Mouse (Mus musculus): Measurements from ENCODE around the gene Aco2. TPM values are rescaled to one million over a fixed set of nuclear protein-coding genes. Genes with fewer than 3 reads are reported as not detected.

Gene Aco2
- total RNA-seq, 2 experiments from 2014 or later = 126 to 180 TPM

Other genes starting within 250 kb of the Aco2 start
- 33.8 and 41.7 TPM in 2 replicates for gene L3mbtl2, start 208.4 kb upstream of the Aco2 start, total RNA-seq (2014; fragmentation: Nextera tagmentation)
- gene L3mbtl2, start 208.4 kb upstream of the Aco2 start, total RNA-seq (2017) = 30.5 TPM in 2 replicates
- gene Chadl, start 175.0 kb upstream of the Aco2 start, total RNA-seq (2014; fragmentation: Nextera tagmentation) = not detected in 2 replicates
- 0.43 TPM in 1 of 2 replicates, not detected in the other for gene Chadl, start 175.0 kb upstream of the Aco2 start, total RNA-seq (2017)
- gene Zc3h7b, start 127.3 kb upstream of the Aco2 start, total RNA-seq (2014; fragmentation: Nextera tagmentation) = 20.7 and 31.9 TPM in 2 replicates
- 15.0 and 19.2 TPM in 2 replicates for gene Zc3h7b, start 127.3 kb upstream of the Aco2 start, total RNA-seq (2017)
- 58.9 and 63.9 TPM in 2 replicates for gene Rangap1, start 126.8 kb upstream of the Aco2 start, total RNA-seq (2014; fragmentation: Nextera tagmentation)
- 114 TPM in 2 replicates for gene Rangap1, start 126.8 kb upstream of the Aco2 start, total RNA-seq (2017)
- gene Tef, start 69.9 kb upstream of the Aco2 start, total RNA-seq (2014; fragmentation: Nextera tagmentation) = 6.6 and 9.4 TPM in 2 replicates
- gene Tef, start 69.9 kb upstream of the Aco2 start, total RNA-seq (2017) = 6.9 and 10.1 TPM in 2 replicates
- 35.0 and 39.6 TPM in 2 replicates for gene Tob2, start 13.5 kb upstream of the Aco2 start, total RNA-seq (2014; fragmentation: Nextera tagmentation)
- gene Tob2, start 13.5 kb upstream of the Aco2 start, total RNA-seq (2017) = 14.7 and 19.3 TPM in 2 replicates
- gene Phf5a, start 398 bp upstream of the Aco2 start, total RNA-seq (2014; fragmentation: Nextera tagmentation) = 101 and 107 TPM in 2 replicates
- 79.2 and 148 TPM in 2 replicates for gene Phf5a, start 398 bp upstream of the Aco2 start, total RNA-seq (2017)
- gene Polr3h, start 53.9 kb downstream of the Aco2 start, total RNA-seq (2014; fragmentation: Nextera tagmentation) = 21.8 and 26.5 TPM in 2 replicates
- gene Polr3h, start 53.9 kb downstream of the Aco2 start, total RNA-seq (2017) = 46.6 and 51.2 TPM in 2 replicates
- not detected in 2 replicates for gene Csdc2, start 64.5 kb downstream of the Aco2 start, total RNA-seq (2014; fragmentation: Nextera tagmentation)
- not detected in 2 replicates for gene Csdc2, start 64.5 kb downstream of the Aco2 start, total RNA-seq (2017)
- gene Pmm1, start 88.6 kb downstream of the Aco2 start, total RNA-seq (2014; fragmentation: Nextera tagmentation) = 32.6 and 32.7 TPM in 2 replicates
- 19.5 and 21.2 TPM in 2 replicates for gene Pmm1, start 88.6 kb downstream of the Aco2 start, total RNA-seq (2017)
- not detected in 2 replicates for gene 1700029P11Rik, start 108.2 kb downstream of the Aco2 start, total RNA-seq (2014; fragmentation: Nextera tagmentation)
- not detected in 2 replicates for gene 1700029P11Rik, start 108.2 kb downstream of the Aco2 start, total RNA-seq (2017)
- 104 and 120 TPM in 2 replicates for gene Xrcc6, start 115.5 kb downstream of the Aco2 start, total RNA-seq (2014; fragmentation: Nextera tagmentation)
- gene Xrcc6, start 115.5 kb downstream of the Aco2 start, total RNA-seq (2017) = 234 and 250 TPM in 2 replicates
- 26.3 and 34.9 TPM in 2 replicates for gene Desi1, start 161.6 kb downstream of the Aco2 start, total RNA-seq (2014; fragmentation: Nextera tagmentation)
- 6.0 and 8.3 TPM in 2 replicates for gene Desi1, start 161.6 kb downstream of the Aco2 start, total RNA-seq (2017)
- 254 and 268 TPM in 2 replicates for gene Snu13, start 175.3 kb downstream of the Aco2 start, total RNA-seq (2014; fragmentation: Nextera tagmentation)
- gene Snu13, start 175.3 kb downstream of the Aco2 start, total RNA-seq (2017) = 183 and 209 TPM in 2 replicates
- gene 4930407I10Rik, start 186.8 kb downstream of the Aco2 start, total RNA-seq (2014; fragmentation: Nextera tagmentation) = not detected in 2 replicates
- gene 4930407I10Rik, start 186.8 kb downstream of the Aco2 start, total RNA-seq (2017) = not detected in 2 replicates
- gene Mei1, start 197.7 kb downstream of the Aco2 start, total RNA-seq (2014; fragmentation: Nextera tagmentation) = not detected in 2 replicates
- gene Mei1, start 197.7 kb downstream of the Aco2 start, total RNA-seq (2017) = not detected in 2 replicates

Measured in granulocyte monocyte progenitor cell, adult 5-6 weeks (primary cell).